ENCODE assay signal across 1 mouse cellular context in the genomic region with DNA sequence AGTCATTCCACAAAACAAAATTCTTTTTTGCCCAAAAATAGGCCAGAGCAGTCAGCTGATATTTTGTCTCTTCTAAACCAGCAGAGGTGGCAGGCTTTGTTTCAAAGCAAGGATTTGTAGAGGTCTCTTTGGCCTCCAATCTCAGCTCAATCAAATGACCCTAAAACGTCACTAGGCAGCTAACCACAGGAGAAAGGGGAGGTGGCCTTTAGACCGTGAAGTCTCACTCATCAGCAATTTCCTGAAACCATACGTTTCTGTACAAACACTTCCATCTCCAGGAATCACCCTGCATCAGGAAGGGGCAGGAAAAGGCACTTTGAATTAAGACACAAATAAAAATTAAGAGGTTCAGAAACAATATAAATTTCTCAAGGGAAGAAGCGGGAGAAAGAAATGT.
TF ChIP-seq lines count a peak whose summit lies in the region.

No protein-coding gene starts in this region.

TF ChIP-seq in C2C12, 6 proteins besides CTCF, POLR2A, EP300 and RAD21:
- TF ChIP-seq USF1 (IDR thresholded peaks at IDR 0.05; ENCODE audit: low read depth) = no peak
- no peak for TF ChIP-seq FOSL1 (IDR thresholded peaks at IDR 0.05; ENCODE audit: insufficient read depth, low read length, poor library complexity, severe bottlenecking)
- no peak for TF ChIP-seq MYOD1 (IDR thresholded peaks at IDR 0.05; ENCODE audit: control insufficient read depth, insufficient read length, low read depth)
- TF ChIP-seq CEBPB (IDR thresholded peaks at IDR 0.05; ENCODE audit: low read depth) = no peak
- no peak for TF ChIP-seq MYOG (IDR thresholded peaks at IDR 0.05; ENCODE audit: control insufficient read depth, extremely low read depth, insufficient read length)
- TF ChIP-seq MAX (IDR thresholded peaks at IDR 0.05) = no peak
